Mouse (Mus musculus): Measurements from ENCODE around the gene Kdm5c. TPM values are rescaled to one million over a fixed set of nuclear protein-coding genes. Genes with fewer than 3 reads are reported as not detected.

Gene Kdm5c
- polyA plus RNA-seq, 1 experiment from 2014 or later = 18.2 TPM

- Histone ChIP-seq H3K27ac (peak overlapping the region; percentile 89), H3K4me2 (no peak overlapping the region), H3K36me3 (no peaks in the 10 kb centered on the region), H3K9me3 (replicated peaks) (no peaks in the 10 kb centered on the region), H3K27me3 (no peaks in the 10 kb centered on the region; the same call in 1 of the 2 replicates), H3K4me3 (replicated peaks) (no peak overlapping the region), H3K9ac (no peak overlapping the region), H3K4me1 (replicated peaks) (peaks cover 32% of the 10 kb centered on the region)
- no peak for ATAC-seq (ENCODE audit: low read depth)
- no peak for DNase-seq
- 68% methylated on average over 2 of the region's 2 CpGs for WGBS (ENCODE audit: insufficient replicate concordance)
Observed at GRCm38 (mm10) chrX:152306224-152306623, 73.4 kb downstream of the Kdm5c start.

- H3K4me1 ChIP-seq (replicated peaks) = peaks cover 32% of the 10 kb centered on the region
- ATAC-seq (ENCODE audit: low read depth) (peak; percentile 100), DNase-seq (peak; percentile 78)
- no peaks in the 10 kb centered on the region for H3K36me3 ChIP-seq
- 0 out of 2 replicates have a peak overlapping the region, but pooled peaks have one; percentile 29 for H3K9ac ChIP-seq
- peak overlapping the region; percentile 89 for H3K27ac ChIP-seq
- no peaks in the 10 kb centered on the region for H3K9me3 ChIP-seq (replicated peaks)
- peak overlapping the region; percentile 21; the same call in 1 of the 2 replicates for H3K4me2 ChIP-seq
- H3K27me3 ChIP-seq = no peaks in the 10 kb centered on the region; the same call in 1 of the 2 replicates
- no peak overlapping the region for H3K4me3 ChIP-seq (replicated peaks)
Observed at GRCm38 (mm10) chrX:152307371-152307770, 74.6 kb downstream of the Kdm5c start.

- 36% methylated on average over 2 of the region's 2 CpGs for WGBS (ENCODE audit: insufficient replicate concordance)
- peak overlapping the region; percentile 21; the same call in 1 of the 2 replicates for H3K4me2 ChIP-seq
- ATAC-seq (ENCODE audit: low read depth) (peak; percentile 74), DNase-seq (peak; percentile 61)
- H3K27ac ChIP-seq = peak overlapping the region; percentile 83
- no peaks in the 10 kb centered on the region for H3K9me3 ChIP-seq (replicated peaks)
- H3K27me3 ChIP-seq = no peaks in the 10 kb centered on the region; the same call in 1 of the 2 replicates
- H3K4me1 ChIP-seq (replicated peaks) = peaks cover 32% of the 10 kb centered on the region
- no peak overlapping the region for H3K4me3 ChIP-seq (replicated peaks)
- peak overlapping the region; percentile 29; the same call in 1 of the 2 replicates for H3K9ac ChIP-seq
- no peaks in the 10 kb centered on the region for H3K36me3 ChIP-seq
Observed at GRCm38 (mm10) chrX:152307942-152308341, 75.1 kb downstream of the Kdm5c start.

- Histone ChIP-seq H3K9ac (no peak overlapping the region), H3K4me1 (replicated peaks) (0 out of 2 replicates have a peak, but pooled peaks cover 6% of the 10 kb centered on the region), H3K36me3 (no peaks in the 10 kb centered on the region), H3K27ac (no peak overlapping the region), H3K9me3 (replicated peaks) (no peaks in the 10 kb centered on the region), H3K4me3 (replicated peaks) (no peak overlapping the region), H3K27me3 (no peaks in the 10 kb centered on the region), H3K4me2 (no peak overlapping the region)
- ATAC-seq (ENCODE audit: low read depth) = no peak
- DNase-seq = no peak
- WGBS (ENCODE audit: insufficient replicate concordance) = 62% methylated on average over 4 of the region's 4 CpGs
Observed at GRCm38 (mm10) chrX:152320535-152320934, 87.7 kb downstream of the Kdm5c start.

- Histone ChIP-seq H3K36me3 (no peaks in the 10 kb centered on the region), H3K4me2 (no peak overlapping the region), H3K4me1 (replicated peaks) (peaks cover 10% of the 10 kb centered on the region; the same call in 1 of the 2 replicates), H3K4me3 (replicated peaks) (no peak overlapping the region), H3K9me3 (replicated peaks) (no peaks in the 10 kb centered on the region), H3K27me3 (0 out of 2 replicates have a peak, but pooled peaks cover 10% of the 10 kb centered on the region), H3K27ac (no peak overlapping the region), H3K9ac (no peak overlapping the region)
- ATAC-seq (ENCODE audit: low read depth) (no peak), DNase-seq (no peak)
- 27% methylated on average over 2 of the region's 2 CpGs for WGBS (ENCODE audit: insufficient replicate concordance)
Observed at GRCm38 (mm10) chrX:152322776-152323175, 90.0 kb downstream of the Kdm5c start.

- Histone ChIP-seq H3K9me3 (replicated peaks) (no peaks in the 10 kb centered on the region), H3K9ac (no peak overlapping the region), H3K4me2 (no peak overlapping the region), H3K4me1 (replicated peaks) (peaks cover 14% of the 10 kb centered on the region; the same call in 1 of the 2 replicates), H3K4me3 (replicated peaks) (no peak overlapping the region), H3K27me3 (0 out of 2 replicates have a peak, but pooled peaks cover 10% of the 10 kb centered on the region), H3K36me3 (no peaks in the 10 kb centered on the region), H3K27ac (no peak overlapping the region)
- WGBS (ENCODE audit: insufficient replicate concordance) = 67% methylated on average over 1 of the region's 1 CpGs
- no peak for DNase-seq
- ATAC-seq (ENCODE audit: low read depth) = no peak
Observed at GRCm38 (mm10) chrX:152323584-152323983, 90.8 kb downstream of the Kdm5c start.

Other genes with a start within 250 kb of the Kdm5c start
- 99.5 and 102 TPM in 2 replicates for gene Hsd17b10, start 231.2 kb upstream of the Kdm5c start, polyA plus RNA-seq (2015; fragmentation: Nextera tagmentation; extraction: Ambion mirVana)
- 2.3 and 3.2 TPM in 2 replicates for gene Ribc1, start 216.7 kb upstream of the Kdm5c start, polyA plus RNA-seq (2015; fragmentation: Nextera tagmentation; extraction: Ambion mirVana)
- 62.1 and 74.8 TPM in 2 replicates for gene Smc1a, start 216.6 kb upstream of the Kdm5c start, polyA plus RNA-seq (2015; fragmentation: Nextera tagmentation; extraction: Ambion mirVana)
- 0.51 and 0.60 TPM in 2 replicates for gene Iqsec2, start 88.8 kb upstream of the Kdm5c start, polyA plus RNA-seq (2015; fragmentation: Nextera tagmentation; extraction: Ambion mirVana)
- gene Kantr, start 94.5 kb downstream of the Kdm5c start, polyA plus RNA-seq (2015; fragmentation: Nextera tagmentation; extraction: Ambion mirVana) = 2.5 and 2.9 TPM in 2 replicates
- 6.1 and 7.4 TPM in 2 replicates for gene Tspyl2, start 109.4 kb downstream of the Kdm5c start, polyA plus RNA-seq (2015; fragmentation: Nextera tagmentation; extraction: Ambion mirVana)
- gene Gpr173, start 135.7 kb downstream of the Kdm5c start, polyA plus RNA-seq (2015; fragmentation: Nextera tagmentation; extraction: Ambion mirVana) = 0.17 and 0.24 TPM in 2 replicates

Data from liver, embryonic 13.5 days (tissue).